Mouse (Mus musculus) embryo, embryonic 10 days (tissue): Measurements from ENCODE around the gene Sertm1.

Experiments
- DNase-seq: peaks from one replicate; pipeline ENCODE4 v3.0.0-alpha.2; 2015; ENCODE audit warnings: low spot score

Sertm1 gene

DNA sequence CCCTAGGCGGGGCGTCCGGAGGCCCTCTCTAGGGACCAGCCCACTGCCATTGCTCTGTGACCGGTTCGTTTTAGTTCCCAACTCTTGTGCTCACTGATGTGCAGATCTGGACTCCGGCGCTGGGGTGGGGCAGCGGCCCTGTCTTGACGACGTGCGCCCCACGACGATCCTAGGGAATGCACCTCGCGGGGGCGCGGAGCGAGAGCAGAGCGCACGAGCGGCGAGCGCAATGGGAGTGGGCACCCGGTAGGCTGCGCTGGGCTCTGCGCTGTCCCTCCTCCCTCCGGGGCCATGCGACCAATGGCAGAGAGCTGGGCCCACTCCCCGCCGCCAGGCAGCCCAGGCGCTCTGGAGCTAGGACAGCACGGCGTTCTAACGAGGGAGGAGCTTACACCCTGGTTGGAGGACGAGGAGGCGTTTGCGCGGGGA lies at the start of gene Sertm1:
TSS of gene Sertm1 (minus strand) at position 245 of the 429 bp plus-strand sequence.
- DNase-seq: peak; percentile 89

DNA sequence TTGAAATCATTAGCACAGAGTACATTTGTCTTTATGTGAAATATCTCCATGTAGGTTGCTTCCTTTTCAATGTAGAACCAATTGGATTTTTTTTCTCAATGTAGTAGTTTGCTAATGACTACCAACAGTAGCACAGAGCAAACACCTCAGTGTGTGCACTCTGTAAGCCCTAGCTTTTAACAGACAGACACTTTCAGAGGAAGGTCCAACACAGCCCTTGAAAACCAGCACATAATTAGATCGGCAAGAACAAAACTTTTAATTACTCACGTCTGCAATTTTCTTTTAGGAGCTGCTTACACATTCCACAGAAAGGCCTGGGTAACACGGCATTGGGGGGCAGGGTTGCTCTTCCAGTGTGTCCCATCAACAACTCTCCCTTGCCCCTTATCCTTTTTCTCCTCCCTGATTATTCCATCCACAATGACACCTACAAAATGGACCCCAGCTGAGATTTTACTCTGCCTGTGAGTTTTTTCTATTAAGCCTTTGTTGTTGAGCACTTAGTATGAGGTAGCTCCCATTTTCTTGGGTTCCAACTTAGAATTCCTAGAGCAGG lies 49.3 kb upstream of the Sertm1 start:
- DNase-seq: no peak

GRCm38 (mm10) chr3:54943067-54943810 lies 27.6 kb upstream of the Sertm1 start:
- DNase-seq: no peak

DNA sequence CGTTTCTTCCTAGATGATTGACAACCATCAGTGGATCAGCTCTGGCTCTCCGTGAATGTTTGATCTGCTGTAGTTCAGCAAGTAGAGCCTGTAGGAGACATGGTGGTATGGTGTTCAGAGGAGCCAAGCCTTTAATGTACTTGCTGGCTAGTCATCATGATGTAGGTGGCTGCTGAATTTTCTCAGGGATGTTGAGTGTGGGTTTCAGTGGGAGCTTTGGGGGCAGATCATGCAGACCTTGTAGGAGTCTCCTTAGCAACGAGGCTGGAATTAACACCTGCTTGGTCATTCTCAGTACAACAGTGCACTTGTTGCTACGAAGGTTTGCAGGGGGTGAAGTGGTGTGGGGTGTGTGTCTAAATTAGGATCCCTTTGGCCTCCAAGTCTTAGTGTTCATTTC lies 18.8 kb upstream of the Sertm1 start:
- no peak for DNase-seq

GRCm38 (mm10) chr3:54932599-54932998 lies 16.9 kb upstream of the Sertm1 start:
- no peak for DNase-seq

GRCm38 (mm10) chr3:54920425-54920824 lies 4.7 kb upstream of the Sertm1 start:
- no peak for DNase-seq

DNA sequence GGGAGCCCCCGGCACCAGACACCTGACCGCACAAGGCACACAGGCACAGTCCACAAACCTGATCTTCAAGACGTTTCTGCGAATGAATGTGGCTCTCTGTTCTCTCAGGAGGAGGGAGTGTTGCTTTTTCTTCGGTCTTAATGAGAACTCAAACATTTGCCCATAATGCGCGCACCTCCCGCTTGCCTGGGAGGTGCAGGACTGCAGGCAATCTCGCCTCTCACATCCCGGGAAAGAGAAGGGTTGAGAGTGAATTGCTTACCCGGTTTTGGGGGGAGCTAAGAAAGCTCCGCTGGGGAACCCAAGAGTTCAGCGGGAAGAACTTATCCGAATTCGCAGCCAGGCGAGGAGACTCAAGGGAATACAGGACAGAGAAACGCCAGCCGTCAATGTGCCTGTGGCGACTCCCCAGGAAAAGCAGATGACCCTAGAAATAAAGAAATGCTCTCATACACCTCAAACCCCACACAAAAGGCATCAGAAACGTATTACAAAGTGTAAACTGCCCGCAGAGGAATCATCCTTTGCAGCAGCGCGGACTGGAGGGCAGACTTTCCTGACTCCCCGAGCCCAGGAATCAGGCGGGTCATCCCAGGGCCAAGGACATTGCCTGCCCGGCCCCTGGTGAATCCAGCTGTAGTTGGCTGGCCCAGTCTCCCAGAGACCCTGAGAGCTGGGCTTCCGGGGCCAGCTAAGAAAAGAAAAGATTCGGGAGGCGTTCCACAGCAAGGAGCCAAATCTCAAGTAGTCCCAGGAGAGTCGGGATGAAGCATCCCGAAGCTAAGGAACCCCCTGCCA lies 643 bp downstream of the Sertm1 start:
- peak; percentile 35 for DNase-seq

GRCm38 (mm10) chr3:54908878-54909277 lies 6.8 kb downstream of the Sertm1 start:
- no peak for DNase-seq

- DNase-seq: no peak
Observed at GRCm38 (mm10) chr3:54897974-54898373, 17.7 kb downstream of the Sertm1 start.

DNA sequence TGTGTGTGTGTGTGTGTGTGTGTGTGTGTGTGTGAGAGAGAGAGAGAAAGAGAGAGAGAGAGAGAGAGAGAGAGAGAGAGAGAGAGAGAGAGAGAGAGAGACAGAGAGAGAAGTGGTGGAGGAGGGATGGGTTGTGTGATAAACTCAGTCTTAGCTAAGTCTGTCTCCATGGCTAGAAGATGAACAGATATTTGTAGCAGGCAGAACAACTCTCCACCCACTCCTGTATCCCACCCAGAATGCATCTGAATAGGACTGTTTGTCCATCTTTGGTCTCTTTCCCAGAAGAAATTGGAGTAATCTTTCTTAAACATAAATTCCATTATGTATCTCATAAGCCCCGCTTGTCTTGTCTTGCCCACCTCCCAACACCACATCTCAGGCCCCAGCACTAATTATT lies 20.8 kb downstream of the Sertm1 start:
- DNase-seq: no peak

DNA sequence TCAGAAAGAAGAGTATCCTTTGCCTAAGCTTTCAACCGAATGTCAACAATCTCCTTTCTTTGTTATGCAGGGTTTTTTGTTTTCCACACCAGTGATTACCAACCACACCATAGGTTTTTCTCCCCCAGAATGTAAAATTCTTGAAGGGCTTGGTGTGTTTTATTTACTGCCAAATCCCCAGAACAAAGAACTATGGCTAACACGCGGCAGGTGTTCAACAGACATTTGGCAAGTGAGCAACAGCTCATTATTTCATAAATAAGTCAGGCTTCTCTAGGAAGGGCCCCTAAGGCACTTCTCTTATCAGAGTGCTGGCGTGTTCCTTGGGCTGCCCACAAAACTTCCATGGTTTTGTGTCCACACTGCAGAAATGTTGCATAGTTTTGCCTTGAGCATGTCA lies 23.5 kb downstream of the Sertm1 start:
- no peak for DNase-seq

- DNase-seq: no peak
Observed at GRCm38 (mm10) chr3:54886501-54886900, 29.2 kb downstream of the Sertm1 start.
